Mouse (Mus musculus) retina, embryonic 14.5 days (tissue): ENCODE data around the gene Psma3.
"Not testable (repeated sequence)": the region's sequence is repeated elsewhere in the genome, so short reads cannot be mapped to it uniquely, and the experiment has no call there.

ENCODE experiments used
- DNase-seq: peaks from one replicate; pipeline ENCODE4 v3.0.0-alpha.2; 2015; ENCODE audit warnings: low spot score

Psma3 gene

GRCm38 (mm10) chr12:71003760-71004426 lies 29.5 kb downstream of the Psma3 start:
- DNase-seq, result no peak

- no peak for DNase-seq
Observed at GRCm38 (mm10) chr12:71006141-71006540, 31.7 kb downstream of the Psma3 start.

GRCm38 (mm10) chr12:71006901-71007300 lies 32.5 kb downstream of the Psma3 start:
- no peak for DNase-seq

- DNase-seq, result no peak
Observed at GRCm38 (mm10) chr12:71009769-71010168, 35.3 kb downstream of the Psma3 start.

- no peak for DNase-seq
Observed at GRCm38 (mm10) chr12:71014845-71015362, 40.5 kb downstream of the Psma3 start.

GRCm38 (mm10) chr12:71015363-71016210 lies 41.2 kb downstream of the Psma3 start, which contains the start of gene Arid4a:
TSS of gene Arid4a (plus strand) at chr12:71015990.
- DNase-seq, result peak; percentile 99

GRCm38 (mm10) chr12:71016211-71016502 lies 41.7 kb downstream of the Psma3 start:
- DNase-seq, result no peak

- DNase-seq, result peak; percentile 47
Observed at GRCm38 (mm10) chr12:71016503-71017241, 42.3 kb downstream of the Psma3 start.

- DNase-seq, result no peak
Observed at GRCm38 (mm10) chr12:71017242-71017571, 42.8 kb downstream of the Psma3 start.

- DNase-seq, result no peak
Observed at GRCm38 (mm10) chr12:71017827-71018226, 43.4 kb downstream of the Psma3 start.

GRCm38 (mm10) chr12:71019211-71019610 lies 44.8 kb downstream of the Psma3 start:
- DNase-seq, result no peak

- DNase-seq, result no peak
Observed at GRCm38 (mm10) chr12:71024411-71024810, 50.0 kb downstream of the Psma3 start.

GRCm38 (mm10) chr12:71028265-71028664 lies 53.8 kb downstream of the Psma3 start:
- not testable (repeated sequence) for DNase-seq

- no peak for DNase-seq
Observed at GRCm38 (mm10) chr12:71030260-71030659, 55.8 kb downstream of the Psma3 start.

GRCm38 (mm10) chr12:71030722-71031121 lies 56.3 kb downstream of the Psma3 start:
- no peak for DNase-seq

GRCm38 (mm10) chr12:71035826-71036225 lies 61.4 kb downstream of the Psma3 start:
- DNase-seq, result no peak

- DNase-seq, result no peak
Observed at GRCm38 (mm10) chr12:71036729-71037404, 62.4 kb downstream of the Psma3 start.

GRCm38 (mm10) chr12:71040462-71040861 lies 66.0 kb downstream of the Psma3 start:
- DNase-seq, result no peak

- DNase-seq, result no peak
Observed at GRCm38 (mm10) chr12:71042451-71042850, 68.0 kb downstream of the Psma3 start.

GRCm38 (mm10) chr12:71043571-71043970 lies 69.2 kb downstream of the Psma3 start:
- no peak for DNase-seq

- no peak for DNase-seq
Observed at GRCm38 (mm10) chr12:71044488-71044887, 70.1 kb downstream of the Psma3 start.
